Mouse (Mus musculus) heart, postnatal 0 days (tissue): ENCODE results near the gene Aox1.

Experiments
- CTCF ChIP-seq: IDR thresholded peaks from 2 replicates; pipeline ENCODE4 v1.5.1; 2016; ENCODE audit warnings: antibody characterized with exemption, control low read depth, low read depth
- EP300 ChIP-seq: IDR thresholded peaks from 2 replicates; pipeline ENCODE4 v1.6.1; 2016; ENCODE audit warnings: antibody characterized with exemption, low read depth

DNA sequence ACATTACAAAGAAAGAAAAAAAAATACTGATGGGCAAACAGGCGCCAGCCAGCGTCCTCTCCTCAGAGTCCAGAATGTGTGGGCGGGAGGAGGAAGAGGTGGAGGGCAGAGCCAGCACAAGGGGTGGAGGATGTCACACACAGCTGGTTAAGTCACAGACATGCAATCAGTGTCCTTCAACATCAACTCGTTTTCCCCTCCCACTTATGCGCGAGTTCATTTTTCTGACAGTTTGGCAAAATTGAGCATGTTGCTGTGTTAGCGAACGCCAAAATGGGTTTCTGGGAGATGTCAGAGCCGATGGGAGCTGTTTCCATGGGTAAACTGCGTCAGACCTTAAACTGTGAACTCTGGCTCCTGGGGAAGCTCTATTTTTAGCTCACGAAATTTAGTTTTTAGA is 27.2 kb downstream of the Aox1 start:
- no peak for TF ChIP-seq CTCF
- no peak for TF ChIP-seq EP300
